Comparison of ENCODE assay signal across 9 mouse cellular contexts in genomic region chr8:84839411-84839810, GRCm38 (mm10). TPM values are rescaled to one million over a fixed set of nuclear protein-coding genes. Genes with fewer than 3 reads are reported as not detected.
DNase-seq lines count a peak whose midpoint lies in the region; ATAC-seq and TF ChIP-seq lines count a peak whose summit lies in the region.
"Had no signal": no experiment of that assay in that cellular context is flagged by ENCODE, and none has a peak within 500 bp of the region (broad histone marks: within the 10 kb centered on the region; RNA-seq: fewer than 3 reads in every experiment).

No protein-coding gene starts in this region.

- no peaks in the 10 kb centered on the region for H3K9me3 ChIP-seq in heart, embryonic 14.5 days (ENCODE audit: control insufficient read depth, low read length)
- no peaks in the 10 kb centered on the region for H3K9me3 ChIP-seq in hindbrain, embryonic 15.5 days
- H3K9me3 ChIP-seq in midbrain, embryonic 11.5 days (ENCODE audit: control insufficient read depth, low read length) = no peaks in the 10 kb centered on the region

- TF ChIP-seq POLR2A in bone marrow, adult 2 months (IDR thresholded peaks at IDR 0.05; ENCODE audit: borderline replicate concordance, control insufficient read depth, low read depth, low read length) = no peak

- whole genome bisulfite sequencing in heart, embryonic 14.5 days = 92% methylated on average over 2 of the region's 2 CpGs
- WGBS in bone marrow, adult 2 months = 53% methylated on average over 2 of the region's 2 CpGs
- WGBS in hindbrain, embryonic 15.5 days = 87% methylated on average over 2 of the region's 2 CpGs
- WGBS in midbrain, embryonic 11.5 days = 94% methylated on average over 2 of the region's 2 CpGs

- no peaks in the 10 kb centered on the region for H3K27me3 ChIP-seq in heart, embryonic 14.5 days (ENCODE audit: control insufficient read depth, insufficient read depth, low read length)
- no peaks in the 10 kb centered on the region for H3K27me3 ChIP-seq in hindbrain, embryonic 15.5 days
- H3K27me3 ChIP-seq in midbrain, embryonic 11.5 days (ENCODE audit: control insufficient read depth, insufficient read depth, low read length) = no peaks in the 10 kb centered on the region

- peaks cover 11 to 34% of the 10 kb centered on the region in 2 experiments for H3K4me1 ChIP-seq in heart, embryonic 14.5 days (ENCODE audit: control insufficient read depth in 2 of 2, insufficient read depth in 2 of 2, low read length in 2 of 2)
- no peaks in the 10 kb centered on the region for H3K4me1 ChIP-seq in bone marrow, adult 2 months (ENCODE audit: control insufficient read depth, insufficient read depth, low read length)
- H3K4me1 ChIP-seq in hindbrain, embryonic 15.5 days (replicated peaks) = peaks cover 41% of the 10 kb centered on the region
- peaks cover 12% of the 10 kb centered on the region for H3K4me1 ChIP-seq in midbrain, embryonic 11.5 days (ENCODE audit: control insufficient read depth, insufficient read depth, low read length)

- DNase-seq in heart, postnatal 14 days = no peak
- DNase-seq in midbrain, embryonic 11.5 days (ENCODE audit: low spot score, missing footprints) = peak; percentile 82
- DNase-seq in thymus, postnatal 36 days = no peak
- no peak for DNase-seq in thymus, postnatal 25 days
- DNase-seq: kidney, postnatal 14 days had no signal

- peak overlapping the region in 1 of 2 experiments; percentile 85; a peak in 1 of 4 replicates for H3K27ac ChIP-seq in heart, embryonic 14.5 days (replicated peaks in 1 of 2; ENCODE audit: control insufficient read depth in 1 of 2, insufficient read depth in 1 of 2, low read depth in 2 of 2, low read length in 2 of 2)
- H3K27ac ChIP-seq in bone marrow, adult 2 months (ENCODE audit: control insufficient read depth, insufficient read depth, low read depth, low read length, poor library complexity) = no peak overlapping the region; the same call in 1 of the 2 replicates
- H3K27ac ChIP-seq in hindbrain, embryonic 15.5 days (replicated peaks) = peak overlapping the region; percentile 89; the same call in 1 of the 2 replicates
- H3K27ac ChIP-seq in midbrain, embryonic 11.5 days (ENCODE audit: low read depth, low read length) = no peak overlapping the region

- no peak for TF ChIP-seq CTCF in bone marrow, adult 2 months (IDR thresholded peaks at IDR 0.05; ENCODE audit: control insufficient read depth, insufficient read depth, low read length)

- H3K4me2 ChIP-seq in heart, embryonic 14.5 days (ENCODE audit: low read length) = peak overlapping the region; percentile 72
- peak overlapping the region; percentile 74 for H3K4me2 ChIP-seq in hindbrain, embryonic 15.5 days
- H3K4me2 ChIP-seq in midbrain, embryonic 11.5 days = peak overlapping the region; percentile 68

- H3K9ac ChIP-seq in heart, embryonic 14.5 days (ENCODE audit: low read length) = peak overlapping the region; percentile 86
- H3K9ac ChIP-seq in hindbrain, embryonic 15.5 days = peak overlapping the region; percentile 91; the same call in 1 of the 2 replicates
- no peak overlapping the region for H3K9ac ChIP-seq in midbrain, embryonic 11.5 days (ENCODE audit: low read length)

- H3K36me3 ChIP-seq in heart, embryonic 14.5 days (ENCODE audit: control insufficient read depth, insufficient read depth, low read length) = peaks cover 83% of the 10 kb centered on the region
- peaks cover 69% of the 10 kb centered on the region for H3K36me3 ChIP-seq in hindbrain, embryonic 15.5 days
- H3K36me3 ChIP-seq in midbrain, embryonic 11.5 days (ENCODE audit: control insufficient read depth, insufficient read depth, low read length) = peaks cover 52% of the 10 kb centered on the region

- no peak for ATAC-seq in heart, embryonic 14.5 days (ENCODE audit: insufficient number of reproducible peaks, insufficient read depth, low FRiP score, low read depth)
- no peak for ATAC-seq in hindbrain, embryonic 15.5 days (ENCODE audit: low FRiP score, low read depth)
- ATAC-seq in midbrain, embryonic 11.5 days (ENCODE audit: low FRiP score) = no peak
- ATAC-seq in monocyte, adult 5-6 weeks (replicated peaks; ENCODE audit: insufficient number of reproducible peaks, low FRiP score, low TSS enrichment, poor library complexity, severe bottlenecking) = no peak

- intact Hi-C loops in heart, postnatal 14 days (cut with DNase I) = loop anchor here (10.0 kb wide), 1 partner anchor 825 kb away; the partner anchor contains the start of gene 2210011C24Rik

- H3K4me3 ChIP-seq in heart, embryonic 14.5 days (ENCODE audit: control insufficient read depth in 1 of 2, insufficient read depth in 1 of 2, low read depth in 1 of 2, low read length in 2 of 2) = peak overlapping the region in 1 of 2 experiments; percentile 77; a peak in 3 of 4 replicates
- peak overlapping the region; percentile 7 for H3K4me3 ChIP-seq in bone marrow, adult 2 months (replicated peaks; ENCODE audit: control insufficient read depth, low read depth, low read length)
- H3K4me3 ChIP-seq in hindbrain, embryonic 15.5 days = peak overlapping the region; percentile 89
- peak overlapping the region; percentile 94; the same call in 1 of the 2 replicates for H3K4me3 ChIP-seq in midbrain, embryonic 11.5 days (ENCODE audit: low read depth, low read length)

RNA-seq across cellular contexts. Expression of gene Rad23a, which starts 1.1 kb away (rescaled TPM):
- 122 and 125 TPM in 2 replicates for polyA plus RNA-seq in heart, embryonic 14.5 days (2014; fragmentation: Nextera tagmentation; extraction: Ambion mirVana)
- total RNA-seq in heart, postnatal 14 days (2021) = 10 to 100 TPM; 78.9 to 79.9 TPM
- 169 and 222 TPM in 2 replicates for polyA plus RNA-seq in bone marrow, adult 2 months (2011; ENCODE audit: insufficient read depth, insufficient read length, low replicate concordance, missing spikeins)
- polyA plus RNA-seq in hindbrain, embryonic 15.5 days (2015; fragmentation: Nextera tagmentation; extraction: Ambion mirVana) = 79.1 and 85.9 TPM in 2 replicates
- 87.7 and 100 TPM in 2 replicates for polyA plus RNA-seq in midbrain, embryonic 11.5 days (2014; fragmentation: Nextera tagmentation; extraction: Ambion mirVana)
- total RNA-seq in monocyte, adult 5-6 weeks (2017) = 31.6 to 37.2 TPM (median 34.2 TPM) in 3 replicates

RNA-seq across cellular contexts. Expression of gene Calr, which starts 7.3 kb away (rescaled TPM):
- polyA plus RNA-seq in heart, embryonic 14.5 days (2014; fragmentation: Nextera tagmentation; extraction: Ambion mirVana) = 500 and 527 TPM in 2 replicates
- 100 to 1,000 TPM; 262 to 331 TPM for total RNA-seq in heart, postnatal 14 days (2021)
- 342 and 475 TPM in 2 replicates for polyA plus RNA-seq in bone marrow, adult 2 months (2011; ENCODE audit: insufficient read depth, insufficient read length, low replicate concordance, missing spikeins)
- polyA plus RNA-seq in hindbrain, embryonic 15.5 days (2015; fragmentation: Nextera tagmentation; extraction: Ambion mirVana) = 700 and 710 TPM in 2 replicates
- polyA plus RNA-seq in midbrain, embryonic 11.5 days (2014; fragmentation: Nextera tagmentation; extraction: Ambion mirVana) = 708 and 747 TPM in 2 replicates
- 1,036 to 1,300 TPM (median 1,079 TPM) in 3 replicates for total RNA-seq in monocyte, adult 5-6 weeks (2017)

RNA-seq across cellular contexts. Expression of gene Gadd45gip1, which starts 8.1 kb away (rescaled TPM):
- polyA plus RNA-seq in heart, embryonic 14.5 days (2014; fragmentation: Nextera tagmentation; extraction: Ambion mirVana) = 49.9 and 53.0 TPM in 2 replicates
- total RNA-seq in heart, postnatal 14 days (2021) = 10 to 100 TPM; 23.0 to 25.0 TPM
- 9.2 and 20.5 TPM in 2 replicates for polyA plus RNA-seq in bone marrow, adult 2 months (2011; ENCODE audit: insufficient read depth, insufficient read length, low replicate concordance, missing spikeins)
- 39.7 and 40.6 TPM in 2 replicates for polyA plus RNA-seq in hindbrain, embryonic 15.5 days (2015; fragmentation: Nextera tagmentation; extraction: Ambion mirVana)
- polyA plus RNA-seq in midbrain, embryonic 11.5 days (2014; fragmentation: Nextera tagmentation; extraction: Ambion mirVana) = 37.3 and 37.8 TPM in 2 replicates
- 10.0 to 12.8 TPM (median 11.2 TPM) in 3 replicates for total RNA-seq in monocyte, adult 5-6 weeks (2017)

RNA-seq across cellular contexts. Expression of gene Dand5, which starts 16.8 kb away (rescaled TPM):
- polyA plus RNA-seq in heart, embryonic 14.5 days (2014; fragmentation: Nextera tagmentation; extraction: Ambion mirVana) = 5.9 and 6.6 TPM in 2 replicates
- total RNA-seq in heart, postnatal 14 days (2021) = 1 to 10 TPM; 6.1 to 6.4 TPM
- polyA plus RNA-seq in bone marrow, adult 2 months (2011; ENCODE audit: insufficient read depth, insufficient read length, low replicate concordance, missing spikeins) = 2.2 and 3.3 TPM in 2 replicates
- 14.0 and 15.1 TPM in 2 replicates for polyA plus RNA-seq in hindbrain, embryonic 15.5 days (2015; fragmentation: Nextera tagmentation; extraction: Ambion mirVana)
- 3.9 and 4.6 TPM in 2 replicates for polyA plus RNA-seq in midbrain, embryonic 11.5 days (2014; fragmentation: Nextera tagmentation; extraction: Ambion mirVana)
- total RNA-seq in monocyte, adult 5-6 weeks (2017) = 3.6 to 4.0 TPM (median 3.8 TPM) in 3 replicates

RNA-seq across cellular contexts. Expression of gene Farsa, which starts 17.4 kb away (rescaled TPM):
- polyA plus RNA-seq in heart, embryonic 14.5 days (2014; fragmentation: Nextera tagmentation; extraction: Ambion mirVana) = 47.6 and 50.7 TPM in 2 replicates
- 10 to 100 TPM; 23.7 to 27.8 TPM for total RNA-seq in heart, postnatal 14 days (2021)
- polyA plus RNA-seq in bone marrow, adult 2 months (2011; ENCODE audit: insufficient read depth, insufficient read length, low replicate concordance, missing spikeins) = 36.6 and 59.1 TPM in 2 replicates
- 108 and 112 TPM in 2 replicates for polyA plus RNA-seq in hindbrain, embryonic 15.5 days (2015; fragmentation: Nextera tagmentation; extraction: Ambion mirVana)
- 77.4 and 84.4 TPM in 2 replicates for polyA plus RNA-seq in midbrain, embryonic 11.5 days (2014; fragmentation: Nextera tagmentation; extraction: Ambion mirVana)
- total RNA-seq in monocyte, adult 5-6 weeks (2017) = 32.5 to 56.1 TPM (median 35.3 TPM) in 3 replicates
